Mouse (Mus musculus) CH12.LX (cell line): ENCODE measurements at regions not wholly inside any gene's neighbourhood (a gene's known extent, or its start where the extent isn't known, plus 50 kb on each side); places are given as distances from the start of the nearest gene placed in this dataset.

Experiments used
- DNase-seq: peaks from one replicate; pipeline ENCODE4 v3.0.0-alpha.2; 2013; ENCODE audit errors: extremely low read depth
- H3K27ac ChIP-seq: 2 replicates; pipeline ENCODE4 v1.5.1; 2012; ENCODE audit warnings: low read depth, mild to moderate bottlenecking, control low read depth, moderate library complexity; ENCODE audit not compliant: insufficient read depth
- H3K27me3 ChIP-seq: replicated peaks from 2 replicates; pipeline ENCODE3; 2012; ENCODE audit warnings: inconsistent platforms
- H3K36me3 ChIP-seq, 2 experiments: replicated peaks in 1 of 2; 2 replicates each; pipeline versions ENCODE3 to v1.6.1; 2012; ENCODE audit warnings: inconsistent platforms in 1 of 2, low read length in 1 of 2, mild to moderate bottlenecking in 1 of 2, mixed read lengths in 1 of 2, moderate library complexity in 1 of 2; ENCODE audit not compliant: control insufficient read depth in 1 of 2, insufficient read depth in 1 of 2
- H3K4me1 ChIP-seq, 2 experiments: 2 replicates each; pipeline ENCODE4 v1.6.1; 2012; ENCODE audit warnings: inconsistent platforms in 1 of 2, moderate library complexity in 1 of 2; ENCODE audit not compliant: insufficient read depth in 2 of 2, control insufficient read depth in 1 of 2
- H3K4me2 ChIP-seq: 2 replicates; pipeline ENCODE4 v1.6.1; 2012; ENCODE audit warnings: low read depth, mild to moderate bottlenecking, control low read depth; ENCODE audit not compliant: poor library complexity, insufficient read depth, severe bottlenecking
- H3K4me3 ChIP-seq, 3 experiments: fragments of 150-350 bp in 1 of 3; sonication (generic) in 1 of 3; replicated peaks in 1 of 3; 2 replicates each; pipeline versions ENCODE3 to v1.5.1; 2011 to 2012; ENCODE audit warnings: low read depth in 2 of 3, low read length in 2 of 3, mild to moderate bottlenecking in 2 of 3, moderate library complexity in 2 of 3, control low read depth in 1 of 3, improper control_type of control experiment in 1 of 3, inconsistent platforms in 1 of 3, mixed read lengths in 1 of 3; ENCODE audit not compliant: poor library complexity in 1 of 3
- H3K79me2 ChIP-seq: replicated peaks from 2 replicates; pipeline ENCODE4 v1.6.1; 2012; ENCODE audit warnings: mild to moderate bottlenecking, moderate library complexity; ENCODE audit not compliant: control insufficient read depth, poor library complexity, insufficient read depth, severe bottlenecking; ENCODE audit errors: extremely low read depth
- H3K9ac ChIP-seq: 2 replicates; pipeline ENCODE4 v1.6.1; 2012; ENCODE audit warnings: low read depth, mild to moderate bottlenecking, control low read depth, moderate library complexity; ENCODE audit not compliant: insufficient read depth
- H3K9me3 ChIP-seq: replicated peaks from 2 replicates; pipeline ENCODE3; 2012; ENCODE audit warnings: low read length, inconsistent platforms, mixed read lengths
- CHD2 ChIP-seq: IDR thresholded peaks from 2 replicates; pipeline ENCODE4 v1.6.1; 2011; ENCODE audit warnings: low read length, improper control_type of control experiment
- CTCF ChIP-seq, 2 experiments: IDR thresholded peaks in 1 of 2; conservative IDR thresholded peaks in 1 of 2; 2 replicates each; pipeline ENCODE4 v1.5.1; 2011 to 2012; ENCODE audit warnings: low read depth in 2 of 2, low read length in 2 of 2, improper control_type of control experiment in 1 of 2, inconsistent platforms in 1 of 2, mild to moderate bottlenecking in 1 of 2, moderate library complexity in 1 of 2
- ELF1 ChIP-seq: IDR thresholded peaks from 2 replicates; pipeline ENCODE4 v1.6.1; 2014; ENCODE audit warnings: low read depth, mild to moderate bottlenecking, inconsistent platforms, low read length, improper control_type of control experiment
- GABPA ChIP-seq: IDR thresholded peaks from 2 replicates; pipeline ENCODE4 v1.6.1; 2012; ENCODE audit warnings: low read depth, low read length, improper control_type of control experiment, inconsistent platforms; ENCODE audit not compliant: insufficient replicate concordance
- IRF4 ChIP-seq: IDR thresholded peaks from 2 replicates; pipeline ENCODE4 v1.6.1; 2014; ENCODE audit warnings: low read depth, mild to moderate bottlenecking, inconsistent platforms, low read length, improper control_type of control experiment
- JUND ChIP-seq: conservative IDR thresholded peaks from 2 replicates; pipeline ENCODE4 v1.6.1; 2011; ENCODE audit warnings: low read depth, low read length, improper control_type of control experiment
- KAT2A ChIP-seq: IDR thresholded peaks from 2 replicates; pipeline ENCODE4 v1.6.1; 2012; ENCODE audit warnings: low read length, improper control_type of control experiment, inconsistent platforms; ENCODE audit not compliant: insufficient replicate concordance
- MAFK ChIP-seq: IDR thresholded peaks from 2 replicates; pipeline ENCODE4 v1.6.1; 2011; ENCODE audit warnings: low read length, improper control_type of control experiment; ENCODE audit not compliant: insufficient replicate concordance
- MAX ChIP-seq: IDR thresholded peaks from 2 replicates; pipeline ENCODE4 v1.6.1; 2011; ENCODE audit warnings: low read length, improper control_type of control experiment
- MEF2A ChIP-seq: IDR thresholded peaks from 2 replicates; pipeline ENCODE4 v1.6.1; 2014; ENCODE audit warnings: low read depth, mild to moderate bottlenecking, inconsistent platforms, low read length, improper control_type of control experiment, borderline replicate concordance
- NELFE ChIP-seq: IDR thresholded peaks from 2 replicates; pipeline ENCODE4 v1.6.1; 2011; ENCODE audit warnings: low read depth, low read length, improper control_type of control experiment
- NRF1 ChIP-seq: IDR thresholded peaks from 2 replicates; pipeline ENCODE4 v1.6.1; 2014; ENCODE audit warnings: low read depth, mild to moderate bottlenecking, inconsistent platforms, low read length, improper control_type of control experiment, moderate library complexity
- PAX5 ChIP-seq: IDR thresholded peaks from 2 replicates; pipeline ENCODE4 v1.6.1; 2012; ENCODE audit warnings: low read length, inconsistent platforms, mixed read lengths
- POLR2A ChIP-seq: IDR thresholded peaks from 2 replicates; pipeline ENCODE4 v1.6.1; 2011; ENCODE audit warnings: low read depth, mild to moderate bottlenecking, improper control_type of control experiment, low read length
- RAD21 ChIP-seq: IDR thresholded peaks from 2 replicates; pipeline ENCODE4 v1.6.1; 2011; ENCODE audit warnings: low read depth, mild to moderate bottlenecking, low read length, improper control_type of control experiment, moderate library complexity
- SMC3 ChIP-seq: IDR thresholded peaks from 2 replicates; pipeline ENCODE4 v1.6.1; 2011; ENCODE audit warnings: low read depth, low read length, improper control_type of control experiment
- USF1 ChIP-seq: IDR thresholded peaks from 2 replicates; pipeline ENCODE4 v1.6.1; 2014; ENCODE audit warnings: low read depth, mild to moderate bottlenecking, inconsistent platforms, low read length, improper control_type of control experiment
- USF2 ChIP-seq: conservative IDR thresholded peaks from 2 replicates; pipeline ENCODE4 v1.6.1; 2011; ENCODE audit warnings: low read depth, low read length, improper control_type of control experiment
- dilution Hi-C: fragments of 300-500 bp; cut with MboI; formaldehyde crosslinking; loops from 2 replicates; pipeline ENCODE4 v1.14.3; 2020; ENCODE audit warnings: low sequenced_read_pairs; ENCODE audit not compliant: extremely low pct_unique_long_range_greater_than_20kb, extremely low pct_ligation_motif_present
- in situ Hi-C: fragments of 300-500 bp; cut with MboI; formaldehyde crosslinking; loops from 3 replicates; pipeline ENCODE4 v1.14.3; 2019; ENCODE audit warnings: low sequenced_read_pairs, low pct_ligation_motif_present, low pct_unique_long_range_greater_than_20kb, mixed read lengths

GRCm38 (mm10) chr9:43489205-43489604 lies 178.6 kb downstream of the Trim29 start:
- no peak for DNase-seq

GRCm38 (mm10) chr9:43491024-43491751 lies 180.5 kb downstream of the Trim29 start:
- Histone ChIP-seq H3K9ac (no peak overlapping the region), H3K79me2 (no peaks in the 10 kb centered on the region), H3K27me3 (peaks cover 87% of the 10 kb centered on the region), H3K4me1 (no peaks in the 10 kb centered on the region), H3K36me3 (no peaks in the 10 kb centered on the region), H3K27ac (no peak overlapping the region), H3K4me3 (no peak overlapping the region), H3K4me2 (no peak overlapping the region), H3K9me3 (no peaks in the 10 kb centered on the region)
- TF ChIP-seq RAD21 (peak; percentile 36), USF1 (no peak), MAX (no peak), SMC3 (peak; percentile 67), CTCF (conservative IDR thresholded peaks at IDR 0.05 in 1 of 2, IDR thresholded peaks at IDR 0.05 in 1 of 2; ENCODE audit: low read depth in 2 of 2, low read length in 2 of 2) (peak; percentile 69 to 71)
- peak; percentile 24 for DNase-seq
- in situ Hi-C loops, result no loop called here
- dilution Hi-C loops, result no loop called here

More at GRCm38 (mm10) chr9:43489205-43489604, 178.6 kb downstream of the Trim29 start:
- Histone ChIP-seq H3K9ac (no peak overlapping the region), H3K27ac (no peak overlapping the region), H3K27me3 (peaks cover 73% of the 10 kb centered on the region), H3K36me3 (no peaks in the 10 kb centered on the region), H3K4me1 (no peaks in the 10 kb centered on the region), H3K9me3 (peaks cover 6% of the 10 kb centered on the region), H3K79me2 (no peaks in the 10 kb centered on the region), H3K4me2 (no peak overlapping the region), H3K4me3 (no peak overlapping the region)
- TF ChIP-seq NELFE (no peak), NRF1 (no peak), GABPA (no peak), KAT2A (no peak), USF2 (no peak), JUND (no peak), POLR2A (no peak), CHD2 (no peak), IRF4 (no peak), PAX5 (no peak), MAFK (no peak), ELF1 (no peak), CTCF (conservative IDR thresholded peaks at IDR 0.05 in 1 of 2, IDR thresholded peaks at IDR 0.05 in 1 of 2; ENCODE audit: low read depth in 2 of 2, low read length in 2 of 2) (no peak), MEF2A (no peak)
- dilution Hi-C loops (no loop called here), in situ Hi-C loops (no loop called here)
